Mouse (Mus musculus) cortical plate, adult 2 months (tissue): ENCODE results near the gene Pcca.

Source experiments
- CTCF ChIP-seq: fragments of 200-500 bp; IDR thresholded peaks from 2 replicates; pipeline ENCODE4 v1.5.1; 2011; ENCODE audit warnings: mild to moderate bottlenecking, control low read depth, low read length; ENCODE audit not compliant: insufficient read depth; ENCODE audit errors: extremely low read depth
- POLR2A ChIP-seq: fragments of 200-500 bp; IDR thresholded peaks from 2 replicates; pipeline ENCODE4 v1.6.1; 2011; ENCODE audit warnings: mild to moderate bottlenecking, low read length, control low read depth; ENCODE audit not compliant: insufficient read depth; ENCODE audit errors: extremely low read depth

DNA sequence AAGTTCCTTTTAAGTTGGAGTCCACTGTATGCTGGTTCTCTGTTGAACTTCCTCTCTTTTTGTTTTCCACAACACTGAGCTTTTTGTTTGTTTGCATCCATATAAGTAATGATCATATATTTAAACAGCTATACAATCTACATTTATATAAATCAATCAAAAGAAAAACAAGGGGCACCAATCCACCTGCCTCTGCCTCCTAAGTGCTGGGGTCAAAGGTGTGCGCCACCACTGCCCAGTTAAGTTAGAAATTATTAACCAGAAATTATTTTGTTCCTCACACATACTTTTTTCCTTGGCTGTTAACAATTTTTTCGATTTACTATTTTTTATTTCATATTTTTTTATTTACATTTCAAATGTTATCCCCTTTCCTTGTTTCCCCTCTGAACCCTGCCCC lies 99.3 kb downstream of the Pcca start:
- TF ChIP-seq CTCF (no peak), POLR2A (no peak)
